Mouse (Mus musculus) myocyte (in vitro differentiated cells): Measurements from ENCODE around the gene Rps6ka3.

Experiments
- CEBPB ChIP-seq: IDR thresholded peaks from 2 replicates; pipeline ENCODE4 v1.6.1; 2011; ENCODE audit warnings: mild to moderate bottlenecking, moderate library complexity; ENCODE audit not compliant: poor library complexity, insufficient read depth, severe bottlenecking
- E2F4 ChIP-seq: IDR thresholded peaks from one replicate; pipeline ENCODE4 v1.6.1; 2011; ENCODE audit warnings: mild to moderate bottlenecking, control low read depth, moderate library complexity; ENCODE audit not compliant: insufficient read depth
- MAX ChIP-seq: IDR thresholded peaks from one replicate; pipeline ENCODE4 v1.6.1; 2011; ENCODE audit warnings: low read depth, mild to moderate bottlenecking, control low read depth
- MYOD1 ChIP-seq, 3 experiments: IDR thresholded peaks; one replicate each; pipeline ENCODE4 v1.6.1; 2011; ENCODE audit warnings: control low read depth in 2 of 3, low read depth in 2 of 3, mild to moderate bottlenecking in 2 of 3, moderate library complexity in 1 of 3; ENCODE audit not compliant: insufficient read length in 2 of 3, control insufficient read depth in 1 of 3
- MYOG ChIP-seq, 3 experiments: IDR thresholded peaks; one replicate each; pipeline ENCODE4 v1.6.1; 2011; ENCODE audit warnings: control low read depth in 2 of 3, low read depth in 2 of 3, mild to moderate bottlenecking in 2 of 3; ENCODE audit not compliant: insufficient read length in 2 of 3, control insufficient read depth in 1 of 3, insufficient read depth in 1 of 3
- POLR2A ChIP-seq: IDR thresholded peaks from one replicate; pipeline ENCODE4 v1.6.1; 2011; ENCODE audit warnings: low read depth, mild to moderate bottlenecking, control low read depth, moderate library complexity; ENCODE audit not compliant: insufficient read length
- POLR2AphosphoS2 ChIP-seq: IDR thresholded peaks from one replicate; pipeline ENCODE4 v1.6.1; 2011; ENCODE audit warnings: low read depth, control low read depth; ENCODE audit not compliant: insufficient read length
- REST ChIP-seq: IDR thresholded peaks from one replicate; pipeline ENCODE4 v1.6.1; 2011; ENCODE audit warnings: mild to moderate bottlenecking, control low read depth, moderate library complexity; ENCODE audit not compliant: insufficient read depth, insufficient read length
- SRF ChIP-seq: IDR thresholded peaks from one replicate; pipeline ENCODE4 v1.6.1; 2011; ENCODE audit warnings: low read depth; ENCODE audit not compliant: control insufficient read depth, insufficient read length
- TCF12 ChIP-seq: IDR thresholded peaks from one replicate; pipeline ENCODE4 v1.6.1; 2011; ENCODE audit warnings: mild to moderate bottlenecking, control low read depth; ENCODE audit not compliant: poor library complexity, insufficient read depth, severe bottlenecking
- TCF3 ChIP-seq: IDR thresholded peaks from one replicate; pipeline ENCODE4 v1.6.1; 2011; ENCODE audit warnings: low read depth, control low read depth; ENCODE audit not compliant: insufficient read length
- USF1 ChIP-seq: IDR thresholded peaks from one replicate; pipeline ENCODE4 v1.6.1; 2011; ENCODE audit warnings: low read depth, mild to moderate bottlenecking, control low read depth, moderate library complexity

GRCm38 (mm10) chrX:159372753-159373144, 162.6 kb downstream of the Rps6ka3 start:
- TF ChIP-seq E2F4 (no peak), POLR2A (no peak), MAX (no peak), TCF12 (no peak), MYOD1 (IDR thresholded peaks at IDR 0.05; ENCODE audit: control insufficient read depth in 1 of 3, insufficient read length in 2 of 3, low read depth in 2 of 3) (no peak), MYOG (IDR thresholded peaks at IDR 0.05; ENCODE audit: control insufficient read depth in 1 of 3, insufficient read depth in 1 of 3, insufficient read length in 2 of 3, low read depth in 2 of 3) (no peak), USF1 (no peak), CEBPB (no peak), REST (no peak), POLR2AphosphoS2 (no peak), TCF3 (no peak), SRF (no peak)
